Mouse (Mus musculus) kidney, embryonic 16.5 days (tissue): Measurements from ENCODE around the gene Tnpo1. TPM values are rescaled to one million over a fixed set of nuclear protein-coding genes. Genes with fewer than 3 reads are reported as not detected.

Experiments used
- ATAC-seq: fragments of 200-750 bp; cut with Nextera tagmentation; 2 replicates; pipeline ENCODE4 v1.8.0; 2017; ENCODE audit warnings: moderate TSS enrichment; ENCODE audit not compliant: low FRiP score, low TSS enrichment
- H3K27ac ChIP-seq: fragments of 300-500 bp; sonication (generic); 2 replicates; pipeline ENCODE4 v1.5.1; 2014; ENCODE audit warnings: low read length
- H3K27me3 ChIP-seq: fragments of 300-500 bp; sonication (generic); 2 replicates; pipeline ENCODE4 v1.6.1; 2014; ENCODE audit warnings: low read length, control low read depth, mixed read lengths; ENCODE audit not compliant: insufficient read depth
- H3K36me3 ChIP-seq: fragments of 300-500 bp; sonication (generic); 2 replicates; pipeline ENCODE4 v1.6.1; 2014; ENCODE audit warnings: low read length, control low read depth, mixed read lengths; ENCODE audit not compliant: insufficient read depth
- H3K4me1 ChIP-seq: fragments of 300-500 bp; sonication (generic); 2 replicates; pipeline ENCODE4 v1.6.1; 2014; ENCODE audit warnings: low read length, control low read depth, mixed read lengths; ENCODE audit not compliant: insufficient read depth
- H3K4me2 ChIP-seq: fragments of 300-500 bp; sonication (generic); replicated peaks from 2 replicates; pipeline ENCODE4 v1.6.1; 2014; ENCODE audit warnings: low read depth, low read length
- H3K4me3 ChIP-seq: fragments of 300-500 bp; sonication (generic); 2 replicates; pipeline ENCODE4 v1.5.1; 2014; ENCODE audit warnings: mild to moderate bottlenecking, low read length
- H3K9ac ChIP-seq: fragments of 300-500 bp; sonication (generic); replicated peaks from 2 replicates; pipeline ENCODE4 v1.6.1; 2014; ENCODE audit warnings: low read length
- H3K9me3 ChIP-seq: fragments of 300-500 bp; sonication (generic); 2 replicates; pipeline ENCODE4 v1.6.1; 2016; ENCODE audit warnings: low read length, control low read depth
- whole genome bisulfite sequencing: fragments of 180-500 bp; shearing (Covaris S2); extraction: QIAGEN DNeasy Blood & Tissue Kit; methylation state at CpG from one replicate; pipeline ENCODE4 v1.1.7; 2014; 5-methylcytosine and 5-hydroxymethylcytosine counted together
- polyA plus RNA-seq: library from polyadenylated mRNA; unstranded; fragments of >200 nt; fragmentation: Nextera tagmentation; extraction: Ambion mirVana; gene quantifications from 2 replicates; pipeline ENCODE4 v1.2.1, GENCODE M21; 2015

Tnpo1 gene
- polyA plus RNA-seq, 1 experiment from 2014 or later: 65.4 TPM

DNA sequence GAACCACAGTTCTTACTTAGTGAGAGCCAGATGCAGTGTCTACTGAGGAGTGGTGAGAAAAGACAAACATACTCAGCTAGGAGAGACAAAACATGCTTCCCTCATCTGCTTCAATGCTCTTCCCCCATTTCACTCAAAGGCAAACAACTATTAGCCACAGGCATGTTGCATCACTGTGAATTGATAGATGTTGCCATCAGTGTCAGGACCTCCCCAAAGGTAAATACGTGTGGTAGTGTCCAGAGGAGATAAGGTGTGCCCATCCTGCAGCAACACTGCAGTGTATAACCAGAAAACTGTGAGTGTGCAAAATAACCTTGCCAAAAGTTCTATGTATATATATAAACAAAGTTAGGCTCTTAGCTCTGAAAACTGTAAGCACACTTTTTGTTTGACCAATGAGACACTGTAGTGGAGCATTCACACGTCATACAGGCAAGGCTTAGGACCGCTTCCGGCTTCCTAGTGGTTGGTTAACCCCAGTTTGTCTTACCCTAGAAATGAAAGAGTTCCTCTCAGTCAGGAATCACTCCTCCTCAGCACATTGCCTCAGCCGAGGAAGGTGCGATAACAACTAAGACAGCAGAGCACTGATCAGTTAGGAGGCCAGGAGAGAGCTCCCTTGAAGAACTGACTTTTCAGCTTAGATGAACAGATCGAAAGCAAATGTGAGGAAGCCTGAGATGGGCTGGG, 29.6 kb downstream of the Tnpo1 start:
- Histone ChIP-seq H3K4me3 (no peak overlapping the region), H3K4me1 (peaks cover 8% of the 10 kb centered on the region), H3K4me2 (no peak overlapping the region), H3K9me3 (no peaks in the 10 kb centered on the region), H3K27ac (no peak overlapping the region), H3K36me3 (0 out of 2 replicates have a peak, but pooled peaks cover 2% of the 10 kb centered on the region), H3K9ac (no peak overlapping the region), H3K27me3 (no peaks in the 10 kb centered on the region)
- WGBS: 78% methylated on average over 7 of the region's 7 CpGs
- ATAC-seq: no peak

DNA sequence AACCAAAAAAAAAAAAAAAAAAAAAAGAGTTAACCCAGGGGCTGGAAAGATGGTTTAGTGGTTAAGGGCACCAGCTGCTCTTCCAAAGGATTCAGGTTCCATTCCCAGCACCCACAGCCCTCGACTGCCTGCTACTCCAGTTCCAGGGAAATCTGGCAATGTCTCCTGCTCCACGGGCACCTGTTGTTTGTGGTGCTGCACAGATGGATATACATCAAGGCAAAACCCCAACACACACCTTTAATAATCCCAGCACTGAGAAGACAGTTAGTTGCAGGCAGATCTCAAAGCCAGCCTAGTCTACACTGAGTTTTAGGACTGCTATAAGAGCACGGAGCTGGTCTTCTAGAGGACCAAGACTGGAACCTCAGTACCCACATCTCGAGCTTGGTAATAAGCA, 30.2 kb downstream of the Tnpo1 start:
- ATAC-seq: no peak
- no peak overlapping the region for H3K4me2 ChIP-seq
- H3K9me3 ChIP-seq: no peaks in the 10 kb centered on the region
- H3K9ac ChIP-seq: no peak overlapping the region
- H3K27me3 ChIP-seq: no peaks in the 10 kb centered on the region
- no peak overlapping the region for H3K27ac ChIP-seq
- no peaks in the 10 kb centered on the region for H3K36me3 ChIP-seq
- H3K4me3 ChIP-seq: no peak overlapping the region
- H3K4me1 ChIP-seq: peaks cover 13% of the 10 kb centered on the region
- 79% methylated on average over 4 of the region's 4 CpGs for WGBS

DNA sequence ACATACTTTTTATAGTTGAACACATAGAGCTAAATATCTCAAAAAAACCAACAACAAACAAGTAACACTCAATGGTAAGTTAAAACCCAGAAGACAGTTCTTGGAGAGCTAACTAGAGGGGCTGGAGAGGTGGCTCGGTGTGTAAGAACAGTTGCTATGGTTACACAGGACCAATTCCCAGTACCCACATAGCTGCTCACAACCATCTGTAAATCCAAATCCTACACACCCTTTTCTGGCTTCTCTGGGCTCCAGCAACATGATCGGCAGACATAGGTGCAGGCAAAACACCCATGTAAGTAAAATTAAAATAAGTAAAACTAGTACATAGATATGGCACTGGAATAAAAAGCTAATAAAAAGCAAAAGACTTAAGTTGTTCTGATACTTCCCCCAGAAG, 31.3 kb downstream of the Tnpo1 start:
- ATAC-seq: no peak
- Histone ChIP-seq H3K4me2 (no peak overlapping the region), H3K36me3 (no peaks in the 10 kb centered on the region), H3K4me1 (peaks cover 15% of the 10 kb centered on the region), H3K9ac (no peak overlapping the region), H3K9me3 (no peaks in the 10 kb centered on the region), H3K27me3 (no peaks in the 10 kb centered on the region), H3K4me3 (no peak overlapping the region), H3K27ac (no peak overlapping the region)
- WGBS: 70% methylated on average over 2 of the region's 2 CpGs

GRCm38 (mm10) chr13:98891443-98891842, 34.7 kb downstream of the Tnpo1 start:
- WGBS: 14% methylated on average over 8 of the region's 8 CpGs
- no peak overlapping the region for H3K27ac ChIP-seq
- H3K9me3 ChIP-seq: no peaks in the 10 kb centered on the region
- no peaks in the 10 kb centered on the region for H3K27me3 ChIP-seq
- H3K4me3 ChIP-seq: peak overlapping the region; percentile 89; the same call in 1 of the 2 replicates
- peaks cover 13% of the 10 kb centered on the region for H3K36me3 ChIP-seq
- peak overlapping the region; percentile 76 for H3K4me2 ChIP-seq
- ATAC-seq: no peak
- H3K9ac ChIP-seq: peak overlapping the region; percentile 50; the same call in 1 of the 2 replicates
- peaks cover 22% of the 10 kb centered on the region for H3K4me1 ChIP-seq

GRCm38 (mm10) chr13:98890871-98891219, 35.3 kb downstream of the Tnpo1 start:
- H3K9ac ChIP-seq: peak overlapping the region; percentile 95
- H3K27me3 ChIP-seq: no peaks in the 10 kb centered on the region
- peaks cover 22% of the 10 kb centered on the region for H3K4me1 ChIP-seq
- H3K4me3 ChIP-seq: peak overlapping the region; percentile 89
- H3K9me3 ChIP-seq: no peaks in the 10 kb centered on the region
- peaks cover 16% of the 10 kb centered on the region for H3K36me3 ChIP-seq
- WGBS: under 1% methylated on average over 32 of the region's 32 CpGs
- H3K27ac ChIP-seq: peak overlapping the region; percentile 98
- H3K4me2 ChIP-seq: peak overlapping the region; percentile 76
- ATAC-seq: peak; percentile 93

DNA sequence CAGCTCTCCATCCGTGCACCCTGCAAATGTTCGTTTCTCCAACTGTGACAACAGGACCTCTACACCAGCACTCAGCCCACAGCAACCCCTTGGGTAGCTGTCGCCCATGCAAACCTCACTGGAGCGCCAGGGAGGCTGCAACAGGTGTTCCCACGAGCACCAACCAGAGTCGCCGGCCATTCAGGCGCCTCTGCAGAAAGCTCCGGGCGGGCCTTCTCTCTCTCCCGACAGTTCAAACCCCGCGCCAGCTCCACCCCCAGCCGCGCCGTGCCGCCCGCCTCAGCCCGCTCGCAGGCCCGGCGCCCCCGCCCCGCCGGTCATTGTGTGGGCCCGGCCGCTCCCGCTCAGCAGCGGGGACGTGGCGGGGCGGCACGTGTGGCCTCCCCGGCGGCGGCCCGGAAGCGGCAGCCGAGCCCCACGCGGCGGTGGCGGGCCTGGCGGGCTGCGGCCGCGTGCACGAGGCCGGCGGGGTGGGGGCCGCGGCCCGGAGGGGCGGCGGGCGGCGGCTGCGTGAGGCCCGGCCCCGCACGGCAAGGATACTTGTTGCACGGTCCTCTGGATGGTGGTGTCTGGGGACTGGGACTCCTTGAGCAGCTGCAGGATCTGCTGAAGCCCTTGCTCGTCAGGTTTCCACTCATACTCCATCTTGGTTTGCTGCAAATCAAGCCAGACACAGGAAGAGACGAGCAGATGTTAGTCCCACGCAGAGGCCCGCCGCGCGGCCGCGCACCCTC, 35.9 kb downstream of the Tnpo1 start:
- H3K4me3 ChIP-seq: peak overlapping the region; percentile 89
- peaks cover 22% of the 10 kb centered on the region for H3K4me1 ChIP-seq
- no peaks in the 10 kb centered on the region for H3K27me3 ChIP-seq
- peak overlapping the region; percentile 95 for H3K9ac ChIP-seq
- H3K27ac ChIP-seq: peak overlapping the region; percentile 98
- H3K36me3 ChIP-seq: peaks cover 21% of the 10 kb centered on the region
- under 1% methylated on average over 41 of the region's 71 CpGs for WGBS
- ATAC-seq: peak; percentile 75
- H3K9me3 ChIP-seq: no peaks in the 10 kb centered on the region
- peak overlapping the region; percentile 76 for H3K4me2 ChIP-seq

DNA sequence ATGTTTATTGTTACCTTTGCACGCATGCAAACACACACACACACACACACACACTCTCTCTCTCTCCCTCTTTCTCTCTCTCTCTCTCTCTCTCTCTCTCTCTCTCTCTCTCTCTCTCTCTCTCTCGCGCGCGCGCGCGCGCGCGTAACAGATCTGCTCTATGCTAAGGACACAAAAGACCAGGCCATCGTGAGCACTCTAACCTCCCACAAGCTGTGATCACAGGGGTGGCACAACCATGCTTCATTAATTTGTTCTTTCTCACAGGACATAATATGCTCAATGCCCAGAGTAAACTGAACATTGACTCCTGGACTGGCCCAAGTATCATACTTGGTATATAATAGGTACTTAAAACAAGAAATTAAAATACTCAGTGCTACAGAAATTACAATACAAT, 37.0 kb downstream of the Tnpo1 start:
- Histone ChIP-seq H3K4me3 (peak overlapping the region; percentile 22; the same call in 1 of the 2 replicates), H3K36me3 (peaks cover 25% of the 10 kb centered on the region), H3K4me2 (peak overlapping the region; percentile 36), H3K27me3 (no peaks in the 10 kb centered on the region), H3K9ac (no peak overlapping the region), H3K4me1 (peaks cover 22% of the 10 kb centered on the region), H3K9me3 (no peaks in the 10 kb centered on the region), H3K27ac (no peak overlapping the region)
- peak; percentile 67 for ATAC-seq
- WGBS: 50% methylated on average over 11 of the region's 12 CpGs

DNA sequence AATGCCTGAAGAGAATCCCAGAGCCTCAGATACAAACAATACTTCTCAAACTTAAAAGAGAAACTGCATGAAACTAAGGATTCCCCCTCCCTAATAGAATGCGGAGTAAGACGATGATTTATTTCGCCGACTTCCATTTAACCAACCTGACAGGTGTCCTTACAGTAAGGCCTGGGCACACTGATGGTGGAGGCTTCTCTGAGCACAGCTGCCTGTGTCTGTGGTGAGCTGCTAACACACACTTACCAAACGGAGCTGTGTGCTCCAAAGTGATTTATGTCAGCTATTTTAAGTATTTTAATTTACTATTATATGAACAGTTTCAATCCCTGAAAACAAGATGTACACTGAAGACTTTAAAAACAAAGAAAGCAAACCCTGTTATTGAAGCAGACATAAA, 42.4 kb downstream of the Tnpo1 start:
- Histone ChIP-seq H3K27ac (no peak overlapping the region), H3K4me3 (no peak overlapping the region), H3K27me3 (no peaks in the 10 kb centered on the region), H3K4me1 (peaks cover 3% of the 10 kb centered on the region), H3K9ac (no peak overlapping the region), H3K9me3 (no peaks in the 10 kb centered on the region), H3K4me2 (no peak overlapping the region), H3K36me3 (peaks cover 53% of the 10 kb centered on the region)
- 88% methylated on average over 5 of the region's 5 CpGs for WGBS
- ATAC-seq: no peak

DNA sequence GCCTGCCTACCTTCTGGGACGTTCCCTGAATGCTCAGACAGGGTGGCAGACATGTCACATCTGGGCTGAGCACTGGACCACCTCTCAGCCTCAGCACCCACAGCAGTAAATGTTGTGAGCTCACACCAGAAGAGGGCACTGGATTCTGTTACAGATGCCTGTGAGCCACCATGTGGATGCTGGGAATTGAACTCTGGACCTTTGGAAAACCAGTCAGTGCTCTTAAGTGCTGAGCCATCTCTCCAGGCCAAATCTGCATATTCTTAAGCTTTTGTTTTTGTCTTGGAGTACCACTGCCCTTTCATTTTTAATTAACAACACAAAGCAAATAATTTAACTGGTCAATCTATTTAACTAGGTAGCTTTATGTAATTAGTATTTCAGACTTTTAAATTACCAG, 44.2 kb downstream of the Tnpo1 start:
- Histone ChIP-seq H3K9ac (no peak overlapping the region), H3K4me3 (no peak overlapping the region), H3K4me1 (no peaks in the 10 kb centered on the region; the same call in 1 of the 2 replicates), H3K27ac (no peak overlapping the region), H3K9me3 (no peaks in the 10 kb centered on the region), H3K4me2 (no peak overlapping the region), H3K27me3 (no peaks in the 10 kb centered on the region), H3K36me3 (peaks cover 51% of the 10 kb centered on the region)
- no peak for ATAC-seq
- 87% methylated on average over 1 of the region's 1 CpGs for WGBS

GRCm38 (mm10) chr13:98880336-98880735, 45.8 kb downstream of the Tnpo1 start:
- no peaks in the 10 kb centered on the region for H3K9me3 ChIP-seq
- H3K9ac ChIP-seq: no peak overlapping the region
- H3K27me3 ChIP-seq: no peaks in the 10 kb centered on the region
- no peak overlapping the region for H3K4me3 ChIP-seq
- H3K4me2 ChIP-seq: no peak overlapping the region
- H3K36me3 ChIP-seq: peaks cover 42% of the 10 kb centered on the region
- no peaks in the 10 kb centered on the region; the same call in 1 of the 2 replicates for H3K4me1 ChIP-seq
- H3K27ac ChIP-seq: no peak overlapping the region
- ATAC-seq: no peak
- 57% methylated on average over 2 of the region's 2 CpGs for WGBS
